Mouse (Mus musculus): ENCODE measurements around the gene Prg4. TPM values are rescaled to one million over a fixed set of nuclear protein-coding genes. Genes with fewer than 3 reads are reported as not detected.

The Prg4 gene
- polyA plus RNA-seq (2014; fragmentation: Nextera tagmentation; extraction: Ambion mirVana), result 0.60 and 0.69 TPM in 2 replicates

GRCm38 (mm10) chr1:150466132-150466531 is at the start of gene Prg4:
Prg4 (minus strand) TSS chr1:150466165.
- H3K9me3 ChIP-seq (replicated peaks; ENCODE audit: control insufficient read depth, low read length), result no peaks in the 10 kb centered on the region
- no peaks in the 10 kb centered on the region for H3K36me3 ChIP-seq (replicated peaks; ENCODE audit: control insufficient read depth, insufficient read depth, low read depth, low read length)
- 84% methylated on average over 3 of the region's 3 CpGs for WGBS
- DNase-seq (ENCODE audit: low spot score), result no peak
- H3K27ac ChIP-seq (replicated peaks; ENCODE audit: low read depth, low read length), result no peak within 1 kb of the TSS
- ATAC-seq (replicated peaks; ENCODE audit: insufficient number of reproducible peaks, low FRiP score, low TSS enrichment, low read depth), result no peak
- no peak within 1 kb of the TSS for H3K9ac ChIP-seq (replicated peaks; ENCODE audit: low read length)
- H3K4me2 ChIP-seq (ENCODE audit: low read depth, low read length), result no peak within 1 kb of the TSS
- no peak within 1 kb of the TSS for H3K4me3 ChIP-seq (ENCODE audit: low read depth, low read length)
- H3K4me1 ChIP-seq (ENCODE audit: control insufficient read depth, insufficient read depth, low read length), result no peaks in the 10 kb centered on the region
- H3K27me3 ChIP-seq (ENCODE audit: control insufficient read depth, insufficient read depth, low read length), result no peaks in the 10 kb centered on the region

- H3K9ac ChIP-seq (replicated peaks; ENCODE audit: low read length), result no peak overlapping the region
- H3K36me3 ChIP-seq (replicated peaks; ENCODE audit: control insufficient read depth, insufficient read depth, low read depth, low read length), result no peaks in the 10 kb centered on the region
- no peak overlapping the region for H3K4me3 ChIP-seq (ENCODE audit: low read depth, low read length)
- WGBS, result 97% methylated on average over 2 of the region's 2 CpGs
- no peak overlapping the region for H3K4me2 ChIP-seq (ENCODE audit: low read depth, low read length)
- no peak overlapping the region for H3K27ac ChIP-seq (replicated peaks; ENCODE audit: low read depth, low read length)
- no peaks in the 10 kb centered on the region for H3K27me3 ChIP-seq (ENCODE audit: control insufficient read depth, insufficient read depth, low read length)
- DNase-seq (ENCODE audit: low spot score) (no peak), ATAC-seq (replicated peaks; ENCODE audit: insufficient number of reproducible peaks, low FRiP score, low TSS enrichment, low read depth) (no peak)
- H3K9me3 ChIP-seq (replicated peaks; ENCODE audit: control insufficient read depth, low read length), result no peaks in the 10 kb centered on the region
- H3K4me1 ChIP-seq (ENCODE audit: control insufficient read depth, insufficient read depth, low read length), result no peaks in the 10 kb centered on the region
Measured at GRCm38 (mm10) chr1:150513041-150513440, 47.1 kb upstream of the Prg4 start.

- WGBS, result 57% methylated on average over 2 of the region's 2 CpGs
Measured at GRCm38 (mm10) chr1:150505794-150506193, 39.8 kb upstream of the Prg4 start.

GRCm38 (mm10) chr1:150503321-150503720 is 37.4 kb upstream of the Prg4 start:
- Histone ChIP-seq H3K27ac (replicated peaks; ENCODE audit: low read depth, low read length) (no peak overlapping the region), H3K4me2 (ENCODE audit: low read depth, low read length) (no peak overlapping the region)

More at GRCm38 (mm10) chr1:150505794-150506193, 39.8 kb upstream of the Prg4 start:
- Histone ChIP-seq H3K27me3 (ENCODE audit: control insufficient read depth, insufficient read depth, low read length) (no peaks in the 10 kb centered on the region), H3K4me1 (ENCODE audit: control insufficient read depth, insufficient read depth, low read length) (no peaks in the 10 kb centered on the region), H3K9ac (replicated peaks; ENCODE audit: low read length) (no peak overlapping the region), H3K36me3 (replicated peaks; ENCODE audit: control insufficient read depth, insufficient read depth, low read depth, low read length) (no peaks in the 10 kb centered on the region), H3K9me3 (replicated peaks; ENCODE audit: control insufficient read depth, low read length) (no peaks in the 10 kb centered on the region), H3K27ac (replicated peaks; ENCODE audit: low read depth, low read length) (no peak overlapping the region), H3K4me3 (ENCODE audit: low read depth, low read length) (no peak overlapping the region), H3K4me2 (ENCODE audit: low read depth, low read length) (no peak overlapping the region)
- ATAC-seq (replicated peaks; ENCODE audit: insufficient number of reproducible peaks, low FRiP score, low TSS enrichment, low read depth), result no peak
- no peak for DNase-seq (ENCODE audit: low spot score)

DNA sequence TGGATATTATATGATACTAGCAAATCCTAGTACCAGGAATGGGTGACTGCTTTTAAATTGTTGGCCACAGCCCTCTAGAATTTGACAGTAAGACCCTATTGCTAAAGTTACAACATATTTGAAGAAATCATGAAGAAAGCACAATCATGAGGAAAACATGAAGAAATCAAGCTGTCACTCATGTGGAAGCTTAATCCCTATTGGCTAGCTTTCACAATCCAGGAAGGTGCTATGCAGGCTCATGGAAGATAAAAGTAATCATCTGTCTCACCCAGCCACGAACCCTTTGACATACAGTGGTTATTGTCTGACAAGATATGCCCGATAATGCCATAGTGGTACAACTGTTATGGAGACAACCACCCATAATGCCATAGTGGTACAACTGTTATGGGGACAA is 32.2 kb upstream of the Prg4 start:
- H3K9ac ChIP-seq (replicated peaks; ENCODE audit: low read length), result no peak overlapping the region
- no peak overlapping the region for H3K27ac ChIP-seq (replicated peaks; ENCODE audit: low read depth, low read length)
- DNase-seq (ENCODE audit: low spot score) (no peak), ATAC-seq (replicated peaks; ENCODE audit: insufficient number of reproducible peaks, low FRiP score, low TSS enrichment, low read depth) (no peak)
- H3K4me2 ChIP-seq (ENCODE audit: low read depth, low read length), result no peak overlapping the region
- 90% methylated on average over 2 of the region's 2 CpGs for WGBS
- H3K36me3 ChIP-seq (replicated peaks; ENCODE audit: control insufficient read depth, insufficient read depth, low read depth, low read length), result no peaks in the 10 kb centered on the region
- H3K4me1 ChIP-seq (ENCODE audit: control insufficient read depth, insufficient read depth, low read length), result no peaks in the 10 kb centered on the region
- H3K9me3 ChIP-seq (replicated peaks; ENCODE audit: control insufficient read depth, low read length), result no peaks in the 10 kb centered on the region
- no peaks in the 10 kb centered on the region for H3K27me3 ChIP-seq (ENCODE audit: control insufficient read depth, insufficient read depth, low read length)
- no peak overlapping the region for H3K4me3 ChIP-seq (ENCODE audit: low read depth, low read length)

More at GRCm38 (mm10) chr1:150503321-150503720, 37.4 kb upstream of the Prg4 start:
- H3K9ac ChIP-seq (replicated peaks; ENCODE audit: low read length), result no peak overlapping the region
- H3K27me3 ChIP-seq (ENCODE audit: control insufficient read depth, insufficient read depth, low read length), result no peaks in the 10 kb centered on the region
- ATAC-seq (replicated peaks; ENCODE audit: insufficient number of reproducible peaks, low FRiP score, low TSS enrichment, low read depth) (no peak), DNase-seq (ENCODE audit: low spot score) (no peak)
- H3K36me3 ChIP-seq (replicated peaks; ENCODE audit: control insufficient read depth, insufficient read depth, low read depth, low read length), result no peaks in the 10 kb centered on the region
- no peak overlapping the region for H3K4me3 ChIP-seq (ENCODE audit: low read depth, low read length)
- 82% methylated on average over 4 of the region's 4 CpGs for WGBS
- no peaks in the 10 kb centered on the region for H3K9me3 ChIP-seq (replicated peaks; ENCODE audit: control insufficient read depth, low read length)
- H3K4me1 ChIP-seq (ENCODE audit: control insufficient read depth, insufficient read depth, low read length), result no peaks in the 10 kb centered on the region

GRCm38 (mm10) chr1:150497690-150498089 is 31.7 kb upstream of the Prg4 start:
- Histone ChIP-seq H3K9me3 (replicated peaks; ENCODE audit: control insufficient read depth, low read length) (no peaks in the 10 kb centered on the region), H3K4me3 (ENCODE audit: low read depth, low read length) (no peak overlapping the region), H3K36me3 (replicated peaks; ENCODE audit: control insufficient read depth, insufficient read depth, low read depth, low read length) (no peaks in the 10 kb centered on the region), H3K4me2 (ENCODE audit: low read depth, low read length) (no peak overlapping the region), H3K27me3 (ENCODE audit: control insufficient read depth, insufficient read depth, low read length) (no peaks in the 10 kb centered on the region), H3K27ac (replicated peaks; ENCODE audit: low read depth, low read length) (no peak overlapping the region), H3K9ac (replicated peaks; ENCODE audit: low read length) (no peak overlapping the region), H3K4me1 (ENCODE audit: control insufficient read depth, insufficient read depth, low read length) (no peaks in the 10 kb centered on the region)
- 45% methylated on average over 2 of the region's 2 CpGs for WGBS
- no peak for ATAC-seq (replicated peaks; ENCODE audit: insufficient number of reproducible peaks, low FRiP score, low TSS enrichment, low read depth)
- DNase-seq (ENCODE audit: low spot score), result peak; percentile 19

- H3K4me2 ChIP-seq (ENCODE audit: low read depth, low read length), result no peak overlapping the region
- H3K9me3 ChIP-seq (replicated peaks; ENCODE audit: control insufficient read depth, low read length), result no peaks in the 10 kb centered on the region
- 79% methylated on average over 6 of the region's 6 CpGs for WGBS
- H3K27ac ChIP-seq (replicated peaks; ENCODE audit: low read depth, low read length), result no peak overlapping the region
- no peaks in the 10 kb centered on the region for H3K36me3 ChIP-seq (replicated peaks; ENCODE audit: control insufficient read depth, insufficient read depth, low read depth, low read length)
- DNase-seq (ENCODE audit: low spot score) (no peak), ATAC-seq (replicated peaks; ENCODE audit: insufficient number of reproducible peaks, low FRiP score, low TSS enrichment, low read depth) (no peak)
- H3K4me3 ChIP-seq (ENCODE audit: low read depth, low read length), result no peak overlapping the region
- H3K9ac ChIP-seq (replicated peaks; ENCODE audit: low read length), result no peak overlapping the region
- no peaks in the 10 kb centered on the region for H3K4me1 ChIP-seq (ENCODE audit: control insufficient read depth, insufficient read depth, low read length)
- no peaks in the 10 kb centered on the region for H3K27me3 ChIP-seq (ENCODE audit: control insufficient read depth, insufficient read depth, low read length)
Measured at GRCm38 (mm10) chr1:150496626-150497302, 30.8 kb upstream of the Prg4 start.

DNA sequence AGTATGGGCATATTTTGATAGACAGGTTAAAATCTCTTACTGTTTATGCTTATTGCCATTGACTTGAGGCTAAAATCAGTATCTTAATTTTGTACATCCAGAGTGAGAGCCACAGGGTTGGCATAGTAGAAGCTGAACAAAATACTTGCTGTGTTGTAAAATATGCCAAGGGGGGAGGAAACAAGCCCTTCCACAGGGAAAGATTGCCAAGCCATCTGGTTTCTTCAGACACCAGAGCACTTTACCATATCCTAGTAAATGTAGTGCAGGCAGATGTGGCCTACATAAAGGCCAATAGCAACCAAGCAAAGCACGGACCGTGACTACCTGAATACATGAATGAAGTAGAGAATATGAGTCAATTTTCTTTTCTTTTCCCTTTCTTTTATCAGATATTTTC is 23.2 kb upstream of the Prg4 start:
- Histone ChIP-seq H3K36me3 (replicated peaks; ENCODE audit: control insufficient read depth, insufficient read depth, low read depth, low read length) (no peaks in the 10 kb centered on the region), H3K9ac (replicated peaks; ENCODE audit: low read length) (no peak overlapping the region), H3K9me3 (replicated peaks; ENCODE audit: control insufficient read depth, low read length) (no peaks in the 10 kb centered on the region), H3K27me3 (ENCODE audit: control insufficient read depth, insufficient read depth, low read length) (no peaks in the 10 kb centered on the region), H3K27ac (replicated peaks; ENCODE audit: low read depth, low read length) (no peak overlapping the region), H3K4me1 (ENCODE audit: control insufficient read depth, insufficient read depth, low read length) (no peaks in the 10 kb centered on the region), H3K4me3 (ENCODE audit: low read depth, low read length) (no peak overlapping the region), H3K4me2 (ENCODE audit: low read depth, low read length) (no peak overlapping the region)
- ATAC-seq (replicated peaks; ENCODE audit: insufficient number of reproducible peaks, low FRiP score, low TSS enrichment, low read depth), result no peak
- DNase-seq (ENCODE audit: low spot score), result no peak
- 95% methylated on average over 2 of the region's 2 CpGs for WGBS
